Mouse (Mus musculus): ENCODE data around the gene Pex16. TPM values are rescaled to one million over a fixed set of nuclear protein-coding genes. Genes with fewer than 3 reads are reported as not detected.

The Pex16 gene
- polyA plus RNA-seq, 1 experiment from 2014 or later = 22.4 TPM

DNA sequence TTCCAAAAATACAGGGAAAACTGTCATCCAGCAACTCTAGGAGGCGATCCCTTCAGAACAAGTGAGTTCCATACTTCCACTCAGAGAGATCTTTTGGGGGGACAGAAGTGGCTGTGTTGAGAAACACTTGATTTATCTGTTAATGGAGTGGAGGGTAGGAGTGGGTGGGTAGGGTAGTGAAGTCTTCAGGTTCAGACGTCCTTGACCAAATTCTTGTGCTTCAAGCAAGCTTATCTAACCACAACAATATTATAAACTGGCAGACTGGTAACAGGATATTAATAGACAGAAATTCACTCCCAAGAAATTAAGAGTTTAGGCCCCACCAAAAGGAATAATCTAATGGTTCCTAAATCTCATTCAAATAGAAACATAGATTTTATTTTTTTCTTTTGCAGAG is 55.6 kb downstream of the Pex16 start:
- peaks cover 24% of the 10 kb centered on the region for H3K4me1 ChIP-seq (ENCODE audit: control insufficient read depth, insufficient read depth, low read length)
- no peak overlapping the region for H3K4me2 ChIP-seq (ENCODE audit: low read depth)
- H3K9ac ChIP-seq (ENCODE audit: low read length) = no peak overlapping the region
- H3K27ac ChIP-seq (ENCODE audit: low read depth, low read length) = no peak overlapping the region
- no peaks in the 10 kb centered on the region for H3K36me3 ChIP-seq (ENCODE audit: control insufficient read depth, insufficient read depth, low read length)
- no peak overlapping the region for H3K4me3 ChIP-seq (ENCODE audit: low read depth, low read length)
- 88% methylated on average over 2 of the region's 2 CpGs for WGBS
- H3K9me3 ChIP-seq (ENCODE audit: control insufficient read depth, low read length) = no peaks in the 10 kb centered on the region
- DNase-seq (ENCODE audit: low spot score) (no peak), ATAC-seq (ENCODE audit: insufficient read depth, low FRiP score, low TSS enrichment) (no peak)
- no peaks in the 10 kb centered on the region for H3K27me3 ChIP-seq (ENCODE audit: control insufficient read depth, insufficient read depth, low read length)

Small RNAs within 50 kb of the gene (microRNA-seq; reads per million reads assigned to microRNA genes)
- gene Mir7000 = not detected

Other genes starting within 250 kb of the Pex16 start
- gene Large2, start 193 bp downstream of the Pex16 start, polyA plus RNA-seq (2014; fragmentation: Nextera tagmentation; extraction: Ambion mirVana) = 3.0 and 4.9 TPM in 2 replicates
- 1.0 and 3.1 TPM in 2 replicates for gene 1700029I15Rik, start 7.9 kb downstream of the Pex16 start, polyA plus RNA-seq (2014; fragmentation: Nextera tagmentation; extraction: Ambion mirVana)
- 39.1 and 44.2 TPM in 2 replicates for gene Mapk8ip1, start 26.6 kb downstream of the Pex16 start, polyA plus RNA-seq (2014; fragmentation: Nextera tagmentation; extraction: Ambion mirVana)
- 21.4 and 22.3 TPM in 2 replicates for gene Cry2, start 59.4 kb downstream of the Pex16 start, polyA plus RNA-seq (2014; fragmentation: Nextera tagmentation; extraction: Ambion mirVana)
- gene Slc35c1, start 85.9 kb downstream of the Pex16 start, polyA plus RNA-seq (2014; fragmentation: Nextera tagmentation; extraction: Ambion mirVana) = 12.7 TPM in 2 replicates
- gene Chst1, start 225.0 kb downstream of the Pex16 start, polyA plus RNA-seq (2014; fragmentation: Nextera tagmentation; extraction: Ambion mirVana) = 5.5 TPM in 2 replicates